Mouse (Mus musculus) left cerebral cortex, adult 18-20 months (tissue): ENCODE measurements at regions not wholly inside any gene's neighbourhood (a gene's known extent, or its start where the extent isn't known, plus 50 kb on each side); places are given as distances from the start of the nearest gene placed in this dataset.

Experiments used
- DNase-seq, 2 experiments: peaks; one replicate each; pipeline ENCODE4 v3.0.0; 2021 to 2022; ENCODE audit warnings: low spot score in 2 of 2, mixed read lengths in 1 of 2

GRCm38 (mm10) chr9:6609284-6609627 is 339.6 kb upstream of the Ddi1 start:
- DNase-seq, result no peak

- DNase-seq, result no peak
Observed at GRCm38 (mm10) chr9:6608428-6609283, 339.0 kb upstream of the Ddi1 start.
